Mouse (Mus musculus) forebrain, embryonic 12.5 days (tissue): ENCODE data around the gene Jtb. TPM values are rescaled to one million over a fixed set of nuclear protein-coding genes. Genes with fewer than 3 reads are reported as not detected.
A peak's percentile ranks its signal among the peaks of the same experiment; 100 is the strongest.

Experiments
- ATAC-seq: fragments of 200-750 bp; cut with Nextera tagmentation; 2 replicates; pipeline ENCODE4 v1.8.0; 2017; ENCODE audit warnings: moderate TSS enrichment; ENCODE audit not compliant: low FRiP score
- H3K27ac ChIP-seq: fragments of 300-500 bp; sonication (generic); 2 replicates; pipeline ENCODE4 v1.5.1; 2016; ENCODE audit warnings: mild to moderate bottlenecking
- H3K27me3 ChIP-seq: fragments of 300-500 bp; sonication (generic); 2 replicates; pipeline ENCODE4 v1.6.1; 2016; ENCODE audit warnings: mild to moderate bottlenecking
- H3K36me3 ChIP-seq: fragments of 300-500 bp; sonication (generic); replicated peaks from 2 replicates; pipeline ENCODE4 v1.6.1; 2016; ENCODE audit warnings: mild to moderate bottlenecking
- H3K4me1 ChIP-seq: fragments of 300-500 bp; sonication (generic); 2 replicates; pipeline ENCODE4 v1.6.1; 2016
- H3K4me2 ChIP-seq: fragments of 300-500 bp; sonication (generic); 2 replicates; pipeline ENCODE4 v1.6.1; 2016; ENCODE audit warnings: mild to moderate bottlenecking, moderate library complexity
- H3K4me3 ChIP-seq: fragments of 300-500 bp; sonication (generic); replicated peaks from 2 replicates; pipeline ENCODE4 v1.5.1; 2016; ENCODE audit warnings: mild to moderate bottlenecking
- H3K9ac ChIP-seq: fragments of 300-500 bp; sonication (generic); 2 replicates; pipeline ENCODE4 v1.6.1; 2016; ENCODE audit warnings: mild to moderate bottlenecking
- H3K9me3 ChIP-seq: fragments of 300-500 bp; sonication (generic); 2 replicates; pipeline ENCODE4 v1.6.1; 2016
- WGBS: fragments of 180-500 bp; shearing (Covaris S2); methylation state at CpG from one replicate; pipeline ENCODE4 v1.1.7; 2016; 5-methylcytosine and 5-hydroxymethylcytosine counted together
- polyA plus RNA-seq: library from polyadenylated mRNA; unstranded; fragments of >200 nt; fragmentation: Nextera tagmentation; extraction: Ambion mirVana; gene quantifications from 2 replicates; pipeline ENCODE4 v1.2.1, GENCODE M21; 2016

The Jtb gene
- polyA plus RNA-seq, 1 experiment from 2014 or later: 100.0 TPM

- peak within 1 kb of the TSS; percentile 87 for H3K4me3 ChIP-seq
- 2% methylated on average over 38 of the region's 40 CpGs for WGBS
- peaks cover 24% of the 10 kb centered on the region for H3K4me1 ChIP-seq
- H3K9ac ChIP-seq: peak within 1 kb of the TSS; percentile 95
- peak within 1 kb of the TSS; percentile 86 for H3K4me2 ChIP-seq
- H3K36me3 ChIP-seq: peaks cover 44% of the 10 kb centered on the region
- ATAC-seq: peak; percentile 98
- no peaks in the 10 kb centered on the region for H3K27me3 ChIP-seq
- no peaks in the 10 kb centered on the region for H3K9me3 ChIP-seq
- peak within 1 kb of the TSS; percentile 87 for H3K27ac ChIP-seq
These were observed 22.4 kb downstream of the Jtb start, which contains the start of gene Crtc2 for GRCm38 (mm10) chr3:90253653-90254418. Crtc2 (plus strand) TSS chr3:90254163.

- Histone ChIP-seq H3K4me1 (peaks cover 17% of the 10 kb centered on the region), H3K9me3 (no peaks in the 10 kb centered on the region), H3K27ac (peak overlapping the region; percentile 87), H3K4me3 (peak overlapping the region; percentile 87), H3K27me3 (no peaks in the 10 kb centered on the region), H3K4me2 (peak overlapping the region; percentile 86), H3K36me3 (peaks cover 47% of the 10 kb centered on the region), H3K9ac (peak overlapping the region; percentile 95)
- WGBS: 1% methylated on average over 40 of the region's 41 CpGs
- peak; percentile 69 for ATAC-seq
These were observed 23.2 kb downstream of the Jtb start for GRCm38 (mm10) chr3:90254419-90255193.

GRCm38 (mm10) chr3:90255194-90255565 is 23.8 kb downstream of the Jtb start:
- peaks cover 16% of the 10 kb centered on the region for H3K4me1 ChIP-seq
- ATAC-seq: no peak

GRCm38 (mm10) chr3:90255784-90256353 is 24.5 kb downstream of the Jtb start:
- ATAC-seq: no peak
- peak overlapping the region; percentile 86 for H3K4me2 ChIP-seq
- 0 out of 2 replicates have a peak overlapping the region, but pooled peaks have one; percentile 95 for H3K9ac ChIP-seq
- no peak overlapping the region for H3K27ac ChIP-seq
- H3K9me3 ChIP-seq: no peaks in the 10 kb centered on the region
- 94% methylated on average over 14 of the region's 14 CpGs for WGBS
- H3K27me3 ChIP-seq: no peaks in the 10 kb centered on the region
- peaks cover 16% of the 10 kb centered on the region for H3K4me1 ChIP-seq
- H3K36me3 ChIP-seq: peaks cover 51% of the 10 kb centered on the region
- H3K4me3 ChIP-seq: no peak overlapping the region

More at GRCm38 (mm10) chr3:90255194-90255565, 23.8 kb downstream of the Jtb start:
- Histone ChIP-seq H3K27ac (no peak overlapping the region), H3K4me2 (peak overlapping the region; percentile 86), H3K36me3 (peaks cover 51% of the 10 kb centered on the region), H3K27me3 (no peaks in the 10 kb centered on the region), H3K9me3 (no peaks in the 10 kb centered on the region), H3K4me3 (peak overlapping the region; percentile 87), H3K9ac (peak overlapping the region; percentile 95)
- 28% methylated on average over 2 of the region's 2 CpGs for WGBS

- H3K27me3 ChIP-seq: no peaks in the 10 kb centered on the region
- no peak overlapping the region for H3K27ac ChIP-seq
- H3K36me3 ChIP-seq: peaks cover 52% of the 10 kb centered on the region
- H3K9me3 ChIP-seq: no peaks in the 10 kb centered on the region
- peaks cover 16% of the 10 kb centered on the region for H3K4me1 ChIP-seq
- ATAC-seq: no peak
- H3K9ac ChIP-seq: no peak overlapping the region
- no peak overlapping the region for H3K4me2 ChIP-seq
- no peak overlapping the region for H3K4me3 ChIP-seq
- WGBS: 93% methylated on average over 19 of the region's 19 CpGs
These were observed 25.5 kb downstream of the Jtb start for GRCm38 (mm10) chr3:90256731-90257530.

GRCm38 (mm10) chr3:90258521-90258920 is 27.1 kb downstream of the Jtb start:
- Histone ChIP-seq H3K4me3 (no peak overlapping the region), H3K27ac (no peak overlapping the region), H3K4me1 (peaks cover 16% of the 10 kb centered on the region), H3K9ac (no peak overlapping the region), H3K36me3 (peaks cover 68% of the 10 kb centered on the region), H3K27me3 (no peaks in the 10 kb centered on the region), H3K9me3 (no peaks in the 10 kb centered on the region), H3K4me2 (no peak overlapping the region)
- no peak for ATAC-seq
- 87% methylated on average over 4 of the region's 4 CpGs for WGBS

- WGBS: 94% methylated on average over 5 of the region's 5 CpGs
- no peak overlapping the region for H3K4me2 ChIP-seq
- H3K9me3 ChIP-seq: no peaks in the 10 kb centered on the region
- no peak overlapping the region for H3K4me3 ChIP-seq
- no peak for ATAC-seq
- no peaks in the 10 kb centered on the region for H3K27me3 ChIP-seq
- no peak overlapping the region for H3K27ac ChIP-seq
- no peak overlapping the region for H3K9ac ChIP-seq
- peaks cover 60% of the 10 kb centered on the region for H3K36me3 ChIP-seq
- H3K4me1 ChIP-seq: peaks cover 10% of the 10 kb centered on the region
These were observed 31.8 kb downstream of the Jtb start for GRCm38 (mm10) chr3:90263121-90263771.

GRCm38 (mm10) chr3:90264687-90265033 is 33.3 kb downstream of the Jtb start:
- Histone ChIP-seq H3K27ac (peak overlapping the region; percentile 91), H3K4me2 (peak overlapping the region; percentile 88; the same call in 1 of the 2 replicates), H3K27me3 (no peaks in the 10 kb centered on the region), H3K4me3 (peak overlapping the region; percentile 83), H3K36me3 (peaks cover 47% of the 10 kb centered on the region), H3K9me3 (no peaks in the 10 kb centered on the region), H3K9ac (peak overlapping the region; percentile 93), H3K4me1 (peaks cover 10% of the 10 kb centered on the region)
- ATAC-seq: no peak
- 36% methylated on average over 10 of the region's 10 CpGs for WGBS

- Histone ChIP-seq H3K27me3 (no peaks in the 10 kb centered on the region), H3K27ac (peak within 1 kb of the TSS; percentile 91), H3K4me1 (peaks cover 10% of the 10 kb centered on the region), H3K4me2 (peak within 1 kb of the TSS; percentile 88), H3K9me3 (no peaks in the 10 kb centered on the region), H3K4me3 (peak within 1 kb of the TSS; percentile 83), H3K9ac (peak within 1 kb of the TSS; percentile 93), H3K36me3 (peaks cover 47% of the 10 kb centered on the region)
- ATAC-seq: peak; percentile 84
- under 1% methylated on average over 65 of the region's 87 CpGs for WGBS
These were observed 33.9 kb downstream of the Jtb start, which contains the start of gene Dennd4b for GRCm38 (mm10) chr3:90265034-90265931. Dennd4b (plus strand) TSS chr3:90265185.

GRCm38 (mm10) chr3:90265932-90266741 is 34.7 kb downstream of the Jtb start:
- Histone ChIP-seq H3K4me2 (peak overlapping the region; percentile 88), H3K4me3 (peak overlapping the region; percentile 83), H3K9ac (peak overlapping the region; percentile 93), H3K36me3 (peaks cover 47% of the 10 kb centered on the region), H3K4me1 (peaks cover 10% of the 10 kb centered on the region), H3K27me3 (no peaks in the 10 kb centered on the region), H3K27ac (peak overlapping the region; percentile 91), H3K9me3 (no peaks in the 10 kb centered on the region)
- WGBS: 29% methylated on average over 16 of the region's 16 CpGs
- peak; percentile 27; the same call in 1 of the 2 replicates for ATAC-seq
